Mouse (Mus musculus): Measurements from ENCODE around the gene Gm20388.

- TF ChIP-seq CTCF (conservative IDR thresholded peaks at IDR 0.05; ENCODE audit: insufficient read depth, insufficient read length, low read depth, low read length) (no peak), POLR2A (IDR thresholded peaks at IDR 0.05; ENCODE audit: low read depth, low read length) (no peak)
Measured at GRCm38 (mm10) chr8:123347293-123347692, 3436.7 kb downstream of the Gm20388 start.

Measured in kidney, adult 2 months (tissue).